Mouse (Mus musculus) heart, adult 2 months (tissue): ENCODE measurements at regions not wholly inside any gene's neighbourhood (a gene's known extent, or its start where the extent isn't known, plus 50 kb on each side); places are given as distances from the start of the nearest gene placed in this dataset.

Experiments used
- CTCF ChIP-seq: fragments of 200-600 bp; IDR thresholded peaks from 2 replicates; pipeline ENCODE4 v1.8.1; 2022; ENCODE audit warnings: antibody characterized with exemption, mild to moderate bottlenecking, moderate library complexity
- EP300 ChIP-seq: fragments of 200-500 bp; IDR thresholded peaks from 2 replicates; pipeline ENCODE4 v1.6.1; 2011; ENCODE audit warnings: low read depth, low read length, control low read depth; ENCODE audit not compliant: insufficient read depth
- POLR2A ChIP-seq: fragments of 200-500 bp; IDR thresholded peaks from 2 replicates; pipeline ENCODE4 v1.6.1; 2011; ENCODE audit warnings: mild to moderate bottlenecking, low read depth, low read length, control low read depth; ENCODE audit not compliant: insufficient read depth

DNA sequence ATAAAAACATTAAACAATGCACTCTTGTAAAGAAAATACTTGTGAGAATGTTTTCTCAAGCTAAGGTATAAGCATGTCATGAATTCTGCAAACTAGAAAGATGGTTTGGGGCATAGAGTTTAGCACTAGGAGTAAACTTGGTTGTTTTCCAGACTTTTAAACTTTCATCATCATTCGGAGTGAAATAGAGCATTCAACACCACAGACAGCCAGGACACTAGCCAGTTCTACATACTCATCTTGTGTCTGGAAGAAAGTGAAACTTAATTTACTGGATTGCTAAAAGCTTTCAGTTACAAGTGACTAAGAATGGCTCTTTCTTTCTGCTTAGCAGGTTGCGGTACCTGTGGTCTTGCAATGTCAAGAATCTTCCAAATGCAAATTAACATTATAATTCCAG, 119.9 kb upstream of the Kcnip4 start:
- TF ChIP-seq CTCF (no peak), POLR2A (no peak), EP300 (no peak)
